Mouse (Mus musculus) inflammation-experienced regulatory T-cells, adult 6 months (primary cell): ENCODE results near the gene Nt5c2. TPM values are rescaled to one million over a fixed set of nuclear protein-coding genes. Genes with fewer than 3 reads are reported as not detected.
"Not testable (repeated sequence)": the region's sequence is repeated elsewhere in the genome, so short reads cannot be mapped to it uniquely, and the experiment has no call there.

Experiments
- ATAC-seq: one replicate; pipeline ENCODE4 v1.8.0; 2017
- polyA plus RNA-seq, 3 experiments: library from polyadenylated mRNA; unstranded; fragments of 100-300 nt; shearing (Covaris generic); gene quantifications; one replicate each; pipeline ENCODE4 v1.2.1; 2017

Nt5c2 gene
- polyA plus RNA-seq, 3 experiments from 2014 or later, result 22.1 to 37.3 (median 31.6) TPM

DNA sequence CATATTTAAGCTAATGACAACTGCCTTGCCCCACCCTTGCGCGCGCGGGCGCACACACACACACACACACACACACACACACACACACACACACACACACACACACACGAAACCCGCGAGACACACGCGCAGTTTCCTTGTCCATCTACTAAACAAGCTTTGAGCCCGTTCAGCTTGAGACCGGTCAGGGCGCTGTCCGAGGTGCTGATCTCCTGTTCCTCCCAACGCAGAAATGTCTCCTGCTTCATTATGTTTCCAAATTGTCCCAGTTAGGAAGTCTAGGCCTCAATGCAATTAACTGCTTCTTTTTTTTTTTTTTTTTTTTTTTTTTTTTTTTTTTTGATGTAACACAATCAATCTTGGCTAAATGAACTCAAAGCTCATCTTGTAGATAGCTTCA, 1.5 kb upstream of the Nt5c2 start:
- ATAC-seq, result no peak

DNA sequence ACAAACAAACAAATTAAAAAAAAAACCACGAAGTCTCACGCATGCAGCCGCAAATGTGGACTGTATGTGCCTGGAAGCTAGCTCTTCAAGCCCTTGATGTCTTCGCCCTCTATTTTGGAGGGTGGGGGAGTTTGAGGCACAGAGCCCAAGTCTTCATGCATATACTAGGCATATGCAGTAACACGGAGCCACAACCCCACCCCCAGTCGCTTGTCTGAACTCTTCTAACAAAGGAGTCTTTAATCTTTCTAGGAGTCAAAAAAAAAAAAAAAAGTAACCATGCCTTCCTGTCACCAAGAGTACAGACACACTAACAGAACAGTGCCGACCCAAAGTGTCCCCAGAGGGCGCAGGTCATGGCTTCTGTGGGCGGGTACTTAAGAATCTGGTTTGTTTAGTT, 1.0 kb upstream of the Nt5c2 start:
- ATAC-seq, result no peak

DNA sequence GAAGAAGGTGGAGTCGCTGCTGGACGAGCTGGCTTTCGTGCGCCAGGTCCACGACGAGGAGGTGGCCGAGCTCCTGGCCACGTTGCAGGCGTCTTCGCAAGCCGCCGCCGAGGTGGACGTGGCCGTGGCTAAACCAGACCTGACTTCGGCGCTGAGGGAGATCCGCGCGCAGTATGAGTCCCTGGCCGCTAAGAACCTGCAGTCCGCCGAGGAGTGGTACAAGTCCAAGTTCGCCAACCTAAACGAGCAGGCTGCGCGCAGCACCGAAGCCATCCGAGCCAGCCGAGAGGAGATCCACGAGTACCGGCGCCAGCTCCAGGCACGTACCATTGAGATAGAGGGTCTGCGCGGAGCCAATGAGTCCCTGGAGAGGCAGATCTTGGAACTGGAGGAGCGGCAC, 443 bp upstream of the Nt5c2 start:
- no peak for ATAC-seq

DNA sequence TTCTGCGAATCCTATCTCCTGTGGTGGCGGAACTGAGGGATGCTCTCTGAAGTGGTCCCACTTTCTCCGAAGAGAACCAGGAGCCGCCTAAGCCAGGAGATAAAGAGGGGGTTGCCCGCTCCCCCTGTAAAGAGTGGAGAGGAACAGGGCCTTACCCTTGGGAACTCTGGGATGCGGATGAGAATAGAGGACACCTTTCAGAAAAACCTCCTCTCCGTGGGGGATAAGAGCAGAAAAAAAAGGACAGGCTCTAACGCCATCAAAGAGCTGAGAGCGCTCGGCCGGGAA, 850 bp downstream of the Nt5c2 start:
- ATAC-seq, result no peak

DNA sequence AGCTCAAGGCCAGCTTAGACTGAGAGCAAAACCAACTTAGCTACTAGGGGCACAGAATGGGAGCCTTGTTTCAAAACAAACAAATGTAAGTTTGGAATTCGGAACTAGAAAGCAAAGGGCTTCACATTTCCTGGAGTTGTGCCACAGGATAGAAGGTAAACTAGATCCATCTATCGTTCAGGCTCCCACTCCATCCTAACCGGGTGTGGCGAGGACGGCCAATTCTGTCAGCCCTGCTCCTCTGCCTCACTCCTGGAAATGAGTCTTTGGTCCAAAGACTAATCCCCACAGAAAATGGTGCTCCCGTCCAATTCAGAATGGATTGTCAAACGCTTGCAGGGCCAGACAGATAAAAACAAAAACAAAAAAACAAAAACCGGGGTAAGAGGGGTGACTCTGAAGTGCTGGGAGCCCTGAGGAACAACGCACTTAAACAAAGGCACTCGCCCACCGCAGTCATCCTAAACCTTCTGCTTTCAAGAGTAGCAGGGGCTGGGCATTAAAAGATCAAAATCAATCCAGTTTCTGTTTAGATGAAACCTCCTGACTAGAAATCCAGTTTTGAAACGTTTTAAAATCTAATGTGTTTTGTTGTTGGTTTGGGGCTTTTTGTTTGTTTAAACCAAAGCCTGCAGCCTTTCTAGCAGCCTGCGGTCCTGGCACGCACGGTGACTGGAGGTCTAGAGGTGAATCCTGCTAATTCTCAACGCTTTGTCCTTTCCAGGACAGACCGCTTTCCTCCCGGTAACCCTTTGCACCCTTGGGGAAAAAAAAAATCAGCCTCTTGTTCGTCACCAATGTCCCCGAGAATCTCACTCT, 1.4 kb downstream of the Nt5c2 start:
- ATAC-seq, result no peak

DNA sequence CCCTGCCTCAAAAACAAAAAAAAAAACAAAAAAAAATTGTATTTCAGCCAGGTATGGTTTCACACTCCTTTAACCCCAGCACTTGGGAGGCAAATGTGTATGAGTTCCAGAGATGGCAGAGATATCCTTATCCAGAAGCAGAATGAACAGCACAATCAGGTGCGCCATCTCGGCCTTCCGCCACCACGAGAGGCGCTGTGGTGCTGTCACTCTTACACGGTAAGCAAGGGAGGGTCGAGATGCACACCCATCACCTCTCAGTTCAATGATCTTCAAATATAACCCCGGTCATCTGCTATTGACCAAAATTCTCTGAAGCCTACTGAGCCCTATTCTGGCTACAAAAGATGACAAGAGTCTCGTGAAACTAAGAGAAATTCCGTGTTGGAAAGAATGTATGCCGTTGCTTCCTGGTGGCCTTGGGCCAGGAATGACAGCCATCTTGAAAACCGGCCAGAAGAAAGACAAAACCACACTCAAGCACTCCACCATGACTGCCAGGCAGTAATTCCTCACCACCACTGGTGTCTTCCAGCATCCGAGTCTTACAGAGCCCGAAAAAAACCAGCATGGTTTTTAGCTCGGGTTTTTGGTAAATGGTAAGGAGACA, 2.3 kb downstream of the Nt5c2 start:
- no peak for ATAC-seq

DNA sequence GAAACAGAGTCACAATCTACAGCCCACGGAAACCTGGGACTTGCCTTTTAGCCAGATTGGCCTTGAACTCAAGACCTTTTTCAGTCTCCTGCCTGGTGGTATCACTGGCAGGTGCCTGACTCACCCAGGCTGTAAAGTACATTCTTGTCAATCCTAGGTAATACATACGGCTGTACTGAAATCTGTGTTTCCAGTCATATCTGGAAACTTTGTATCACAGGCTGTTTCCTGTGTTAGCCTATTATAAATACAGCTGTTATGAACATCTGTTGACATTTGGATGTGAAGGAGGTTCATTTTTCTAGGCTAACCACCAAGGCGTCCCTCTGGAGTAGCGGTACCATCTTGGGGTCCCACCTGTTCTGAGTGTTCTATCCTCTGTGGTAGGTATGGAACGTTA, 5.0 kb downstream of the Nt5c2 start:
- no peak for ATAC-seq

DNA sequence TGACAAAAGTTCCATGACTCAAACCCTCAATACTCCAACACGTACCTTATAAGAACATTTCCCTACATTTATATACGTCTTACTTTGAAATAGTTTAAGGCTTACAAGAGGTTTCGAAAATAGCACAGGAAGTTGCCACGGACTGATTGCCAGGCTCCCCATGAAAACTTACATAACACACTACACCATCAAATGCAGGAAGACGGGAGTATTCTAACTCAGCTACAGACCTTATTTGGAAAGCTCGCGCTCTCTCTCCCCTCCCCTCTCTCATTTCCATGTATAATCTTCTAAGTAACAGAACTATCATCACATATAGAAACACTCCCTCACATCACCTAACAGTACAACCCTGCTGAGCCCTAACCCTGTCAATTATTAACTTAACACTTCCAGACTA, 5.5 kb downstream of the Nt5c2 start:
- ATAC-seq, result no peak

DNA sequence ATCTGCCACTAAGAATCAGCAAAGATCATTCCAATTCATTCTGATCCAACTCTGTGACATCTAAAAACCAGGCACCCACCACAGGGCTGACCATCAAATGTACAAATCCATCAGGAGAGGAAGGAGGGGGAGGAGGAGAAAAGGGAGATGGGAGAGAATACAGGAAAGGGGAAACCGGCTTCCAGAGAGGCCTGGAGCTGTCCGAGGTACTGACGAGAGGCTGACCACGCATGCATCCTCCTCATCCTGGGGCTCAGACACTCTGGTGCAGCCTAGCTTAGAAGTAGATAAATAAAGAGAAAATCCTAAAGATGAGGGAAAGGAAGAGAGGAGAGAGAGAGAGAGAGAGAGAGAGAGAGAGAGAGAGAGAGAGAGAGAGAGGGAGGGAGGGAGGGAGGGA, 8.6 kb downstream of the Nt5c2 start:
- no peak for ATAC-seq

DNA sequence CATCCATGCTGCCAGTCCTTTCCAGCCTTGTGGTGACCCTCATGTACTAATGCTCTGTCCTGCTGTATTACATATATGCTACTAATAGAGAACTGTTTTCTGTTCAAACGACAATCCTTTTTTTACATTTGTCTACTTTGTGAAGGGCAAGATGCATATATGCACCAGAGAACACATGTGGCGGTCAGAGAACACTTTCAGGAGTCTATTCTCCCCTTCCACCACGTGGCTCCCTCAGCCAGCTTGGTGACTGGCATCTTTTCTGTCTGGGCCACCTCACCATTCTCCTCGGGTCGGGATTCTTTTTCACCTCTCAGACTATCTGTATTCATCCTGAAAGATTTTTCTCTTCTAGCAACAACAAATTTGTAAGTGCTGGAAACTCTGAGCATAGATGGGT, 9.1 kb downstream of the Nt5c2 start:
- ATAC-seq, result no peak

DNA sequence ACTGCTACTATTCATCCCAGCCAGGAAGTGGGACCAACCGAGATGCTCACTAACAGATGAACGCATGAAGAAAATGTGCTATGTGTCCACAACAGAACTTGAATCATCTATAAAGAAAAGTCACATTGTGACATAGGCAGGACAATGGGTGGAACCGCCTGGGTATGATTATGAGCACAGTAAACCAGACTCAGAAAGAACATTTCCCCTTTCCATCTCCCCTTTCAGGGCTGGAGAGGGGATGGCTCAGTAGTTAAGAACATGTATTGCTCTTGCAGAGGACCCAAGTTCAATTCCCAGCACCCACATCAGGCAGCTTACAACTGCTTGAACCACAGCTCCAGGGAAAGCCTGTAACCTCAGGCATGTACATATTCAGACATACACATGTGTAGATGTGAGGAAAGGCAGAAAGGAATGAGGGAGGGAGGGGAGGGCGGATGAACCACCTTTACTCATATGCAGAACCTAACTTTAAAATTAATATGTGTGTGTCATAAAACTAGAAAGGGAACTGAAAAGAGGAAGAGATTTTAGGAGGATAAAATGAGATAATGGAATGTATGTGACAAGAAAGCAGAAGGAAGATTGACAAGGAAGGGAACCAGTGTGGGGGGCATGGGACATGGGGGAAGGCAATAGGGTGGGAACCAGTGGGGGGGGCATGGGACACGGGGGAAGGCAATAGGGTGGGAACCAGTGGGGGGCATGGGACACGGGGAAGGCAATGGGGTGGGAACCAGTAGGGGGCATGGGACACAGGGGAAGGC, 11.0 kb downstream of the Nt5c2 start:
- no peak for ATAC-seq

DNA sequence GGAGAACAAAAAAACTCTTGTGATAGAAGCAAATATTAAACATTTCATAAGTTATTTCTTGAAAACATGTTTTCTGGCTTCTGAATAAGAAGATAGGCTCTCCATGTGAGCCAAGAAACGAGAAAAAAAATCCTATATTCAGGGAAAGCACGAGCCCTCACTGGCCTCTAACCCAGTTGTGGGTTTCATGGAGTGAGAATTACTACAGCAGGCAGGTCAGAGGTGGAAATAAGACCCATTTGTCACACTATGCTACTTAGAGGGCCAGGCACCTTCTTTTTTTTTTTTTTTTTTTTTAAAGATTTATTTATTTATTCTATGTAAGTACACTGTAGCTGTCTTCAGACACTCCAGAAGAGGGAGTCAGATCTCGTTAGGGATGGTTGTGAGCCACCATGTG, 14.6 kb downstream of the Nt5c2 start:
- ATAC-seq, result not testable (repeated sequence)

DNA sequence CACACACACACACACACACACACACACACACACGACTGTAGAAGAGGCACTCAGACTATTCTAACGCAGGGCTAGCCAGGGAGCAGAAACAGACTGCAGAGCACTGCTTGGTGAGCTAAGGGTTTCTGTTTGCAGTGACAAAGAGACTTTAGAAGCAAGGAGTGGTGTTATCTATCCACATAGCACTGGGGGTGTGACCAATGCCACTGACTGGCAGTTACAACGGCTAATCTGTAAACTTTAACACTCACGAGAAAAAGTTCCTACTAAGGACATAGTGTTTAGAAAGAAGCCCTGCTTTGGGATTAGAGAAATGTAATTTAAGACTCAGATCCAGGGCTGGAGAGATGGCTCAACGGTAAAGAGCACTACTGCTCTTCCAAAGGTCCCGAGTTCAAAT, 15.2 kb downstream of the Nt5c2 start:
- no peak for ATAC-seq

DNA sequence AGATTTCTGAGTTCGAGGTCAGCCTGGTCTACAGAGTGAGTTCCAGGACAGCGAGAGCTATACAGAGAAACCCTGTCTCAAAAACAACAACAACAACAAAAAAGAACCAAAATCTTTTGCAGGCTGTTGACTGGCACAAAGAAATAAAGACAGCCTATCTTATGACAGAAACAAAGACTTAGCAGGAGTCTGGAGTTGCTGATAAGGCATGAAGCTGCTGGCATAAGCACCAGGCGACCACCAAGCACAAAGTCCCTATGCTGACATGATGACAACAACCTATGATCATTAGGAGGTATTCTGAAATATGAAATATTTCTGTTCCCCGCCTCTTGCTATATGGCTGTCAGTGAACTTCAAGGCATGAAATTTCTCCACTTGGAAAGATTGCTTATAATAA, 16.0 kb downstream of the Nt5c2 start:
- ATAC-seq, result no peak

DNA sequence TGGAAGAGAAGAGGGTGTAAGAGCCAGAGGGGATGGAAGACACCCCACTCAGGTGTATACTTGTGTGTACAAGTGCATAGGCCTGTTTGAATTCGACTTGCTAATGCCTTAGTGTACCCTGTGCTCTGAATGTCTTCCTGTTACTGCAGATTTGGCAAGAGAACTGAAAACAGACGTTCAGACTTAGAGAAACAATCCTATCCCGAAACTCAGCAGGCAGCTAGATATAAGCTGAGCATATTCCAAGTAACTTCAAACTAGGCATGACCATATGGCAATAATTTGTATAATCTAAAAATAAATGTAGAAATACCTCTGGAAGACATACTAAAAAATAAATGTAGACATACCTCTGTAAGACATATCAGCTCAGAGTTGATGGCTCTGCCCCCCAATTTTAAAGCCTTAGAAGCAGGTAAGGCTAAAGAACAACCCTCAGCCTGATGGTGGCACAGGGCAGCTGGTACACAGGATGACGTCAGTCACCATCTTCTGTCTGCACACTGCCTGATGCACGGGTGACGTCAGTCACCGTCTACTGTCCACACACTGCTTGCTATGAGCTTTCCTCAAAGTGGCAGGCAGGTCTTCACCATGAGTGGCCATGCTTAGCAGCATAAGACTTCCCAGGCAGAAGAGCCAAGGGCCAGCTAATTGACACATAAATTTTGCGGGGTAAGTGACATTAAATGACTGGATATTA, 16.6 kb downstream of the Nt5c2 start:
- no peak for ATAC-seq

DNA sequence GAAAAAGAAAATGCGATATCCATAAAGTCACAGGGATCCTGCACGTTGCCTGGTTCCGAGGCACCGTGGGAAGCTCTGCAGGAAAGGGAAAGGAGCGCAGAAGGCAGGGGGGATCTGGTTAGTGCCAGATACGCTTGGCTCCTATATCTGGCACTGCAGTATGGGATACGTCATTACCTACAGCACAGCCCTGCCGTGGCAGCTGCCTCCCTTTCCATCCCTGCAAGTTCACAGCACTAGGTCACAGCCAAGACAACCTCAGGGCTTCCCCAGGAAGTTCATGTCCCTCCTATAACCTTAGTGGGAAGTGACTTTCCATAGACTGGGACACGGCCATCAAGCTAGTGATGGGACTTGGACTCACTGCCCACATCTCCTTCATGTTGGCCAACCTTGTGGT, 18.9 kb downstream of the Nt5c2 start:
- no peak for ATAC-seq

DNA sequence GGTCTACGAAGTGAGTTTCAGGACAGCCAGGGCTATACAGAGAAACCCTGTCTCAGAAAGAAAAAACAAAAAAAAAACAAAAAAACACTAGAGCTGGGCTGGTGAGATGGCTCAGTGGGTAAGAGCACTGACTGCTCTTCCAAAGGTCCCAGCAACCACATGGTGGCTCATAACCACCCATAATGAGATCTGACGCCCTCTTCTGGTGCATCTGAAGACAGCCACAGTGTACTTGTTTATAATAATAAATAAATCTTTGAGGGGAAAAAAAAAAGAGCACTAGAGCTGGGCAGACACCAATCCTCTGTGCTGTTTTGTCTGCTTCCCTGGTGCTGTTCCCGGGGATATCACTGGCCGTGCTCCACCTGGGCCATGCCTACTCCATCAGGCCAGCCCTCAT, 22.6 kb downstream of the Nt5c2 start:
- not testable (repeated sequence) for ATAC-seq

DNA sequence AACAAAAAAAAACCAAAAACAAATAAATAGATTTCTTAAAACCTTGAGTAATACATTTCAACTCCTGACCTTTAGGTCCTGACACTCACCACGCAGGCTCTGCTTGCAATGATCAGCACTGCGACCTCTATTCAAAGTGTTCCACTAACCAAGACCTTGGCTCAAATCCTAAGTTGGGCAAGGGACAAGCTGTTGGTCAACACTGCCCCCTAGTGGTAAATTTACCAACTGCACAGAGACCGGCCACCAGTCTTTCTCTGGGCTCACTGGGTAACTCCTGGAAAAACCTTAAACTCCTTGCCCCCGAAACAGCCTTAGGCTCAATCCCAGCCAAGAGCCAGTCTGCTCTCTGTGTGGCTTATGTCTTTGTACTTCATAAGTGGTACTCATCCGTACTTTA, 23.8 kb downstream of the Nt5c2 start:
- ATAC-seq, result peak; percentile 72

DNA sequence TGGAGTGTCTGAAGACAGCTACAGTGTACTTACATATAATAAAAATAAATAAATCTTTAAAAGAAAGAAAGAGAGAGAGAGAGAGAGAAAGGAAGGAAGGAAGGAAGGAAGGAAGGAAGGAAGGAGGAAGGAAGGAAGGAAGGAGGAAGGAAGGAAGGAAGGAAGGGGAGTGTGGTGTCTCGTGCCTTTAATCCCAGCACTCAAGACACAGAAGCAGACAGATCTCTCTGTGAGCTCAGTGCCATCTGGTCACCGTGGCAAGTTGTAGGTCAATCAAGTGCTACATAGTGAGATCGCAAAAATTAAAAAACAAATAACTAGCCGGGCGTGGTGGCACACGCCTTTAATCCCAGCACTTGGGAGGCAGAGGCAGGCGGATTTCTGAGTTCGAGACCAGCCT, 24.3 kb downstream of the Nt5c2 start:
- ATAC-seq, result not testable (repeated sequence)

DNA sequence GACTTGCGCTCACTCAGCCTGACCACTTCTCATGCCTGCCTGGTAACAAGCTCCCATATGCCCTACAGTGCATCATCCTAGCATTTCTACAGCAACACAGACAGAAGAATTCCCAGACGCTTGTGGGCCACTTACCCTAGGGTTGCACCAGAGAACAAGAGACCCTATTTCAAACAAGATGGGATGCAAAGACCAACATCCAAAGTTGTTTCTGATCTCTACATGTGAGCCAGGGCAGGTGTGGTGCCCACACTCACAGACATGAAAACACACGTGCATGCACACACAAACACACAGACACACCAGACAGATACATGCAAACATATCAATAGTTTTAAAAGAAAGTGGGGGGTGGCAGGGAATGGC, 24.8 kb downstream of the Nt5c2 start:
- ATAC-seq, result no peak

DNA sequence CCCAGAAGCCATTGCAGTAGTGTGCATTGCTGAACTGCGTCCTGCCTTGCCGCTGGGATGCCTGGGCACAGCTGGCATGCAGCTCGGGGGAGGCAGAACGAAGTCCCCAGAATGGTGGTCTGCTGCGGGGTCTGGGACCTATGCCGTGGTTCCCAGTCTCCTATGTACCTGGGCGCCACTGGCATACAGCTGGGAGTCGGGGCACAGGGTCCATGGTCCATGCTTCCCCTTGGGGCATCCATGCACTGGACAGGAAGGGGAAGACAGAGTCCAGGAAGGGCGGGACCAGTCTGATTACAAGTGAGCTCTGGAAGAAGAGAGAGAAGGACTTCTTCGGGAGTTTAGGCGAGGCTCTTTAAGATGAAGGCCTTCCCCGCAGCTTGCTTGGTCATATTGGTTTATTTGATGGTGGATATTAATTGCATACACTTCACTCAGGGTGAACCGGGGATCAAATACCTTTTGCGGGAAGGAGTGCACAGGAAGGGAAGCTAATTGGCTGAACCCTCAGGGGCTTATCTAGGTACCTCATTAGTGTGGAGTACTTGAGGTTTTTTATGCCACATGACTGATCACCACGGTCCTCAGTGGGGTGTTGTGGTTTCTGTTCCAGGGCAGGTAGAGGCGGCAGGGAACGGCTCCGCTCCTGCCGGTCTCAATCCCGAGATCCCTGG, 25.3 kb downstream of the Nt5c2 start:
- no peak for ATAC-seq

DNA sequence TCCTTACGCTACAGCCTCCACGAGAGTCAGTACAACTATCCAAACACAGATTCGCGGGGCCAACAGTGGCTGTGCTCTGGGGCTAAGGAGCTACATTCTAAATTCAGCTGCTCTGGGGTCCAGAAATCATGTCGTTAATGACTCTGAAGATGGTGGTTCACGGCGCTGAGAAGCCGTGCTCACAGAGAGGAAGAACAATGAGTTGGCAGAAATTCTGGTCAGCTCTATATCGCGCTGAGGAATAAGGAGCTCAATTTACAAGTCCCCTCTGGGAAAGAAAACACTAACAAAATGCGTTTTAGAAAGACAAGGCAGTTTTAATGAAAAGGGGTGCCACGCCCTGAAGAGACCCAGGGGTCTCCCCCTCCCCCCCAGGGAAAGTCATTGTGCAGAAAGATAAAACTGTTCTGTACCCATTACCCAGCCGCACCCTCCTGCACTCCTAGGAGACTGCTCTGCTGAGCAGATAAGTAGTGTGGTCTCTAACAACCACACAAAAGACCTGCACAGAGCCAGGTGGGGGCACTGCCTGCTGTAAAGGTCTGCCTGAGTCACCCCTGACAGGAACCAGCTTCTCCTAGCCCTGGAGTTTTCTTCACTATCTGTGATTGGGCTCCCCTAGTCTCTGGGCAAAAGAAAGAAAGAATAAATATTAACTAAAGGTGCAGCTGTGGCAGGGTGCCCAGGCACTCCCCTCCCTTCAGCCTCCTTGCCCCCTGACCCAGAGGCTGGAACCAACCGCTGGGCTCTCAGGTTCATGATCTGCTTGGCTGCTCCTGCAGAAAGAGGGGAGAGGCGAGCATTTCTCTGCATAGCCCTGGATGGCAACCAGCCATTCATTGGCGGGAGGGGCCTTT, 26.5 kb downstream of the Nt5c2 start:
- no peak for ATAC-seq
